Mouse (Mus musculus): Measurements from ENCODE around the gene Cryba2.
A peak's percentile ranks its signal among the peaks of the same experiment; 100 is the strongest.

The Cryba2 gene

DNA sequence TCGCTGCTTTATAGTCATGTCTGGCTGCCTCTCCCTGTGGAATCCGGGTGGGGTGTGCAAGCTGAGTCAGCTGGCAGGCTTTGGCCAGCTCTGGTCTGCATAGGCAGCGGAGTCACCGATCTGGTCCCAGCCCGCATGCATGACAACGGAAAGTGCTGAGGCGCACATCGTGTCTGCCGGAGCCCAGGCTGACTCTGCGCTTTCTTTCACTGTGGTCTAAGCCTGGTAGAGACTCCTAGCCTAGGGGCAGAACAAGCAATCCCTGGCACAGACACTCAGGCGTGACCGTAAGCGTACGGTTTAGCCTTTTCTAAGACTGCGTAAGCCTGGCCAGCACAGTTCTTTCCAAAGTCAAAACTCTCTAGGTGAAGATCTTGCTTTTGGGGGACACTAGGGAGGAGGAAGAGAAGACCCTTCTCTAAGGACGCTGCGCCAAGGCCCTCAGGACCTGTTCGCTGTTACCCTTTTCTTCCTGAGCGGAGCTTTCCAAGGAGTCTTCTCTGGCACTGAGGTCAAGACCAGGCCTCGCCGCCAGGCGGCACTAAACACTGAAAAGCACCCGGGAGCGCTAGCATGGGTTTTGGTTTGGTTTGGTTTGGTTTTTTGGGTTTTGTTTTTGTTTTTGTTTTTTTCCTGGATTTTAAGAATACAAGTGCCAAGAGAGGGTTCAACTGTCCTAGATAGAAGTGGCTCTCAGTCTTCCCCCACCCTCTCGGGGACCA is at the start of gene Cryba2:
TSS of gene Cryba2 (minus strand) at position 10 of the 722 bp plus-strand sequence.
- DNase-seq, result no peak

DNA sequence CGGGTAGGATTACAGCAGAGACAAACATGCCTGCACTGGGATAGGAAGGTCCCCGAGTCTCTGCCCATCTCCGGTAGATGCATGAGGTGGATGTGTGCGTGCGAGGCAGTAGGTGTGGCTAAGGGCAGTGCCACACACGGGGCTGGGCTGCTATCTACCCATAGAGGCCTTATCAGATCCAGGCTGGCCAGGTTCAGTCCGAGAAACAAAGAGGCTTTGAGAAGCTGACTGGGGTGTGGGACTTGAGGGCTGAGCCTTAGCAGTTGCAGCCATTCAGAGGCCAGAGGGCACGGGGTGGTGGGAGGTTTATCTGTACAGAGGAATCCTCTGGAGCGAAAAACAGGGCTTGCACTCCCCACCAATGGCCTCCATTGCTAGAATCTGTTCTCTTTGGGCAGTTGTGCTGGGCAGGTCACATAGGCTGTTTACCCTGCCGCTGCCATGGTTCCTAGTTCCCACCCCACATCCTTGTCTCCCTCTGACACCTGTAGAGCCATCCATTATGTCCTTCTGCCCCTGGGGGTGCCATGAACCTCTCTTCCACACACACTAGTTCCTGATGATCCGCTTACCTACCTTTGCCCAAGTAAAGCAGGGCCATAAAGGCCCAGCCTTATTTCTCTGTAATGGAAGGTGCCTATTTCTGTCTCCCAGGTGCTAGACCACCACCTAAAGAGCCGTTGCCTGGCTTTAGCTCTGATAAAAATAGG is 48.9 kb upstream of the Cryba2 start:
- no peak for DNase-seq

- DNase-seq, result no peak
Measured at GRCm38 (mm10) chr1:74939762-74940161, 46.8 kb upstream of the Cryba2 start.

GRCm38 (mm10) chr1:74936221-74936830 is 43.4 kb upstream of the Cryba2 start:
- no peak for DNase-seq

GRCm38 (mm10) chr1:74935402-74935801 is 42.5 kb upstream of the Cryba2 start, which contains the start of gene Cfap65:
Gene Cfap65, minus strand, starts transcription at chr1:74935599.
- DNase-seq, result no peak

DNA sequence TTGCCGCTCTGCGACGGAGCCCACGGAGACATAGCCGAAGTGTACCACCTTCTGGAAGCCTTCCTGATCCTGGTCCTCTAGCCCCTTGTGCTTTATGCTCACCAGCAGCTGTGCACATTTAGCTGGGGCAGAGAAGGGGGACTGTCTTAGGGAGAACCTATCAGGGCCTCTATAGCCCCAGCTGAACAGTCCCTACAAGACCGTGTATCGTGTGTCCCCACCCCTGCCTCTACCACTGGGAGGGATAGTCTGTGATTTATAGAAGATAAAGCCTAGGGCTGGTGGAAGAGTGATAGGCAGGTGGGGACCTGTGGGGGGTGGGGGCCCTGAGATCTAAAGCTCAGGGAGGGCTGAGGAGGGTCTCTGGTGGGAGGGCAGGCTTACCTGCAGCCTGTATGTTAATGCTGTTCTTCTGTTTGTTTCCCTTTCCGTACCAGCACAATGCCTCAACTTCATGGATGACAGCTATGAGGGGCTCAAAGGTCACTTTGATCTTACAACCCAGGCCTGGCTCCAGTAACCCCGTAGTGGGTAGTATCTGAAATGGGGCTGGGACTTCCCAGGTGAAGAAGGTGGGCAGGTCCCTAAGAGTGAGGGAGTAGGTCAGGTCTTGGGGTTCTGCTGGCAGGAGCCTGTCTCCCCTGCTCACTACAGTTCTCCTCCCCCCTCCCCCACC is 34.8 kb upstream of the Cryba2 start:
- no peak for DNase-seq

- peak; percentile 93 for DNase-seq
Measured at GRCm38 (mm10) chr1:74926721-74927120, 33.8 kb upstream of the Cryba2 start.

DNA sequence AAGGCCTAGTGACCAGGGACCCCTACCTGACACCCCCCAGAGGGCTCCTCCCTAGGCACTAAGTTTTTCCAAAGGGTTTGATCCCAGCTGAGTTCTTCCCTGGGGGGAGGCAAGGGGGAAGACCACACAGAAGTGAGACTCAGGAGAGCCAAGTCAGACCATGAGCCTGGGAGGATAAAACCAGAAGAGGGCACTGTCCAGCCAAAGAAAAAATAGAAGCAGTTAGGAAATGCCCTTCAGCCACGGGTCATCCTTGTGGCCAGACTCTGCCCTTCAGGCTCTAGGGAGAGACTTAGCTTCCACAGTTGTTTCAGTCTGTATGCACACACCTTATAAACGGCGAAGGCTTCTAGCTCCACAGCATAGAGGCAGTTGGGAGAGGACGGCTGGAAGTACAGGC is 31.5 kb upstream of the Cryba2 start:
- DNase-seq, result no peak

- no peak for DNase-seq
Measured at GRCm38 (mm10) chr1:74915706-74916105, 22.8 kb upstream of the Cryba2 start.

DNA sequence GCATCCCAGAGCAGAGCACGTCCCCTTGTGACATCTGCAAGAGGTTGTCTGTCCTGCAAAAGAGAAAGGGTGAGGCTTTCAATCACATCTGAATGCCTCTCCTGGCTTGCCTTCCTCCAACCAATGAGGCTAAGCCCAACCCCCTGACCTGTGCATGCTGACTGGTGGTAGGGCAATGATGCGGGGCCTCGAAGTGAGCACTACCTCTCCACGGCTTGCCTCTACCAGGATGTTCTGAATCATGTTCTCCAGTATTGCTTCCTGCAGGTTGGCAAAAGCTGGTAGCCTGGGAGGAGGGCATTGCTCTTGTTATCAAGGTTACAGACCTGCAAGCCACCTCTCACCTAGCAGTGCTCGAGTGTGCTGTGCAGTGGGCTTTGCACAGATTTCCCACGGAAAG is 9.2 kb upstream of the Cryba2 start:
- no peak for DNase-seq

- no peak for DNase-seq
Measured at GRCm38 (mm10) chr1:74901686-74902085, 8.7 kb upstream of the Cryba2 start.

GRCm38 (mm10) chr1:74900341-74901285 is 7.7 kb upstream of the Cryba2 start:
- no peak for DNase-seq

DNA sequence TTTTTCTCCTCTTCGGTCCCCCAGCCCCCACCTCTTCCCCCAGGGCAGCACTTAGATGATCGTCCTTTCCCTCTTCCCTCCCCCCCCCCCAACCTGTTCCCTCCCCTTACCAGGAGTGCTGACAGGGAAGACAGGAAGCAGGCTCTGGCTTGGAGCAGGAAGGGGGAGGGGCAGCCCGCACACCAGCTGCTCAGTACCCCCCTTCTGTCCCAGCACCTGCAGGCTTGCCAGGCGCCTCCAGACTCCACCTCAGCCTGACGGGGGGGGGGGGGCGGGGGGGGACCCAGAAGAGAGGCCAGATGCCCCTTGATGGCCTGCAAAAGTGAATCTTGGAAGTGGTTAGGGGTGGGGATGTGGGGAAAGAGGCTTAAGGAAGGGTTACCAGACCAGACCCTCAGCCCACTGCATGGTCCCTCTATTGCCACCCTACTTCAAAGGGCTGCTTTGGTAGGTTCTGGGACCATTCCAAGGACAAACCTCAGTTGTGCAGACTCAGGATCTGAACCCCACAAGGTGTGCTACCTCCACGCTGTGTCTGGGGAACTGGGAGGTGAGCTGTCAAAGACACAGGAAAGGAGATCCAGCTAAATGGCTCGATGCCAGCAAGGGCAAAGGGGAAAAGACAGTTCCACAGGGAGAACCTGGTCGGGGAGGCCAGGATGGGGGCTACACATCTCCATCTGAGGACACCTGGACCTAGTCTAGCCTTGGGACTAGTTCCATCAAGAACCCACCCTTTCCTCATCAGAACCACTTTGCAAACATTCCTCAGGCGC is 5.9 kb upstream of the Cryba2 start:
- no peak for DNase-seq

- DNase-seq, result no peak
Measured at GRCm38 (mm10) chr1:74897976-74898375, 5.0 kb upstream of the Cryba2 start.

DNA sequence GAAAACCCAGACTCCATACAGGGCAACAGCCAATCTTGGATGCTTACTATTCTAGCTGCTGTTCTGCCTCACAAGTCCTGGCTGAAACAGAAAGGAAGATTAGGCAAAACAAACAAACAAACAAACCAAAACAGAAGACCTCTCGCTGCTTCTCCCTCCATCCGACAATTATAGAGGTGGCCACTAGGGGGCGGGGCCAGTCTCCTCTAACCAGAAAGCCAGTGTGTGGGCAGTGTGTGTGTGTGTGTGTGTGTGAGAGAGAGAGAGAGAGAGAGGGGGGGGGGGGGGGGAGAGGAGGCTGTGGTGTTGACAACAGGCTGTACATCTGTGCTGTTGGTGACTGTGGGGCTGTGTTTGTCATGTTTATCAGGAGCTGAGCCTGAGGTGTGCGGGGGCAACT is 2.0 kb upstream of the Cryba2 start:
- DNase-seq, result no peak

DNA sequence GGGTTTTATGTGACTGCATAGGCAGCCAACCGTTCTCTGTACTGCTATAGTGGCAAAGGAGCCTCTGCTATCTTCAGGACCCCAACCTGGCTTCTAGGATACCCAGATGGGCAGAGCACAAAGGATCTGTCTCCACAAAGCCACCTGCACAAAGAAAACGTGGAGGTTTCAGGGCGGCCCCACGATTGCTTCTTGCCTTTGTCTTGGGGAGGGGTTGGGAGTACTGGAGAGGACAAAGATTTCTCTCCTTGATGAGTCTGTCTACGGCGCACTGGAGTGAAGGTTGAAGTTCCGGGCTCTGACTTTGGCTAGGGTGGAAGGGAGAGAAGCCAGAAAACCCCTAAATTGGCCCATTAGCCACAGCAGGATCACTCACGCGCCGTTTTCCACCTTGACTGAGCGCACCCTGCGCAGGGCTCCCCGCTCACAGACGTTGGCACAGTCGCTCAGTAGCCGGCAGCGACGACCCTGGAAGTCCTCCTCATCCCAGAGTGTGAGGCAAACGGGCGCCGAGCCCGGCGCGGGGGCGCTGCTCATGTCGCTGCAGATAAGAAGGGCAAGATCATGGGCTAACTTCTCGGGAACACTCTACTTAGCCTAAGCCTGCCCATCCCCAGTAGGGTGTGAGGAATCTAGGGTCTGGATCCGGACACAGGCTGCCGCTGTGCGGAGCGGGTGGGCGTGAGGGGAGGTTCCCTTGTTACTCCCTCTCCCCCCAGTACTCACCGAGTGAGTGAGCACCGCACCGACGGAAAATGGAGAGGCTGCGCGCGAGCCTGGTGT is 401 bp downstream of the Cryba2 start:
- DNase-seq, result no peak

DNA sequence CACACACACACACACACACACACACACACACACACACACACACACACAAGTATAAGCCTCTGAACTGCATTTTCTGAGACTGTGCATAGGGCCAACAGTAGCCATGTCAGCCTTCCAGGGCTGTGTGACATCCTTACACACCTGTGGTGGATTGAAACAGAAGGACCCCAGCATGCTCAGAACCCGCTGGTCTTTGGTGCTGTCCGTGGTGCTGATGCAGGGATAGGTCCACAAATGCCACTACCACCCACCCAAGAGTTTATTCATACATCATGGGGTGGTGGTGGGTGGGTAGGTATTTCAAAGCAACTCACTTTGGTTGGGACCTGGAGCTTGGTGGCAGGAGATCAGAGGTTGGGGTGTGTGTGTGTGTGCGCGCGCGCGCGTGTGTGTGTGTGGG is 1.4 kb downstream of the Cryba2 start:
- DNase-seq, result no peak

- DNase-seq, result no peak
Measured at GRCm38 (mm10) chr1:74885369-74886042, 7.4 kb downstream of the Cryba2 start, which contains the start of gene Fev. Gene Fev, minus strand, starts transcription at chr1:74885419.

GRCm38 (mm10) chr1:74884196-74885141 is 8.5 kb downstream of the Cryba2 start:
- DNase-seq, result no peak

All from heart, adult 11 months (tissue).